Mouse (Mus musculus) forebrain, embryonic 14.5 days (tissue): ENCODE results near the gene Hoxd3. TPM values are rescaled to one million over a fixed set of nuclear protein-coding genes. Genes with fewer than 3 reads are reported as not detected.
A peak's percentile ranks its signal among the peaks of the same experiment; 100 is the strongest.

ENCODE experiments used
- ATAC-seq: fragments of 200-750 bp; cut with Nextera tagmentation; 2 replicates; pipeline ENCODE4 v1.8.0; 2017; ENCODE audit warnings: mild to moderate bottlenecking, moderate library complexity
- DNase-seq: peaks from one replicate; pipeline ENCODE4 v3.0.0-alpha.2; 2015; ENCODE audit warnings: low spot score
- H3K27ac ChIP-seq: fragments of 300-500 bp; sonication (generic); 2 replicates; pipeline ENCODE4 v1.5.1; 2014; ENCODE audit warnings: low read depth, mild to moderate bottlenecking, control low read depth, low read length, moderate library complexity
- H3K27me3 ChIP-seq: fragments of 300-500 bp; sonication (generic); replicated peaks from 2 replicates; pipeline ENCODE4 v1.6.1; 2014; ENCODE audit warnings: low read length, control low read depth, mixed read lengths; ENCODE audit not compliant: control insufficient read depth, insufficient read depth
- H3K36me3 ChIP-seq: fragments of 300-500 bp; sonication (generic); 2 replicates; pipeline ENCODE4 v1.6.1; 2014; ENCODE audit warnings: low read length, control low read depth; ENCODE audit not compliant: control insufficient read depth, insufficient read depth
- H3K4me1 ChIP-seq: fragments of 300-500 bp; sonication (generic); 2 replicates; pipeline ENCODE4 v1.6.1; 2014; ENCODE audit warnings: antibody characterized with exemption, low read length, control low read depth; ENCODE audit not compliant: control insufficient read depth, insufficient read depth
- H3K4me2 ChIP-seq: fragments of 300-500 bp; sonication (generic); 2 replicates; pipeline ENCODE4 v1.6.1; 2014; ENCODE audit warnings: mild to moderate bottlenecking, control low read depth, low read length
- H3K4me3 ChIP-seq: fragments of 300-500 bp; sonication (generic); 2 replicates; pipeline ENCODE4 v1.5.1; 2014; ENCODE audit warnings: low read depth, low read length, control low read depth
- H3K9ac ChIP-seq: fragments of 300-500 bp; sonication (generic); 2 replicates; pipeline ENCODE4 v1.6.1; 2014; ENCODE audit warnings: mild to moderate bottlenecking, low read length, control low read depth, moderate library complexity
- H3K9me3 ChIP-seq: fragments of 300-500 bp; sonication (generic); replicated peaks from 2 replicates; pipeline ENCODE4 v1.6.1; 2016; ENCODE audit warnings: low read length, control low read depth, mixed read lengths; ENCODE audit not compliant: control insufficient read depth
- WGBS: fragments of 180-500 bp; shearing (Covaris S2); extraction: QIAGEN DNeasy Blood & Tissue Kit; methylation state at CpG from one replicate; pipeline ENCODE4 v1.1.7; 2014; 5-methylcytosine and 5-hydroxymethylcytosine counted together
- polyA plus RNA-seq: library from polyadenylated mRNA; unstranded; fragments of >200 nt; fragmentation: Nextera tagmentation; extraction: Ambion mirVana; gene quantifications from 2 replicates; pipeline ENCODE4 v1.2.1, GENCODE M21; 2014

The Hoxd3 gene
- polyA plus RNA-seq, 1 experiment from 2014 or later: not detected

DNA sequence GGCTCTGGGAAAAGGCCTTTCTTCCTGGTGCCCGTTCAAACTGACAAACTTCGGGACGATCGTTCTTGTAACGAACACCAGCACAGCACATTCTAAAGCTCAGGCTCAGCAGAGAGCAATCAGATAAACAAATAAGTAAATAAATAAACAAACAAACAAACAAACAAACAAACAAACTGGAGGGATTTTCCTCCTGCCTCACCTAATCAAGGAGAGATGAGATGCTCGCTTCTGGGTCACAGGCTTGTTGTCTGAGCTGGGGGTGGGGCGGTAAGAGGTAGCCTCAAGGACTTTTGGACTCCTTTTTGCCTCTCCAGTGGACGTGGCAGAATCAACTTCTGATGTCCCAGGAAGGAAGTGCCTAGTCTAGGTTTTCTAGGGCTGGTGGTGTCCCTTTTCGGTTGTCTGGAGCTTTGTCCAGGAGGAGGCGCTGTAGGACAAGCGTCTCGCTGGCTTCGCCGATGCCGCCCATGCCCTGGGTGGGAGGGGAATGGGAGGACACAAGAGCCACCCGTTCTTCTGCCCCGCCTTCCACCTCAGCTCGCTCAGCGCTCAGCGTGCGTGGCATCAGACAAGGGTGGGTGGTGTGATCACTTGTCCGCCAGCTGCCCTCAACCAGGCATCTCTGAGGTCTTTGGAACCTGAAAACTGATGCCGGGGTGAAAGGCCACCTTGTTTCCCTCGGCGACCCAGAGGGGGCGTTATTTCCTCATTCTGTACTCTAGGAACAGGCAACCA is 3.9 kb downstream of the Hoxd3 start:
- Histone ChIP-seq H3K9ac (no peak overlapping the region), H3K9me3 (no peaks in the 10 kb centered on the region), H3K36me3 (no peaks in the 10 kb centered on the region), H3K27ac (no peak overlapping the region), H3K4me2 (peak overlapping the region; percentile 34; the same call in 1 of the 2 replicates), H3K4me3 (no peak overlapping the region), H3K27me3 (peaks cover 97% of the 10 kb centered on the region), H3K4me1 (no peaks in the 10 kb centered on the region)
- peak; percentile 69 for ATAC-seq
- peak; percentile 90 for DNase-seq
- 3% methylated on average over 26 of the region's 26 CpGs for WGBS

DNA sequence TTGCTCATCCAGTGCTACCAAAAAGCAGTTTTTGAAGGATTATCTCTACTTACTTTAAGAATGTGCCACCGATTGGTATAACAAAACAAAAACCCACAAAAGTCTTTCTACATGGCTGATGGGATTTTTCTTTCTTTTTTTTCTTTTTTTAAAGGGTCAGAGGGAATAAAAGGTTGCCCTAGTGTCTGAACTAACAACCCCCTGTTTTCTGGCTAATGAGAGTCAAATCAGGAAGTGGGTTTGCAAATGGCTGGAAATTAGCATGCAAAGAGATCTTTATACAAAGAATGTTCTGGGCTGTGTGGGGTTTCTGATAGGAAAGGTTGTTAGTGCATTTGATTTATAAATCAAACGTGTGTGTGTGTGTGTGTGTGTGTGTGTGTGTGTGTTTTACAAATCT is 8.7 kb downstream of the Hoxd3 start:
- no peaks in the 10 kb centered on the region for H3K4me1 ChIP-seq
- WGBS: 6% methylated on average over 2 of the region's 2 CpGs
- no peaks in the 10 kb centered on the region for H3K36me3 ChIP-seq
- peaks cover 99% of the 10 kb centered on the region for H3K27me3 ChIP-seq
- no peak overlapping the region for H3K4me2 ChIP-seq
- no peak overlapping the region for H3K27ac ChIP-seq
- no peaks in the 10 kb centered on the region for H3K9me3 ChIP-seq
- H3K4me3 ChIP-seq: no peak overlapping the region
- DNase-seq (no peak), ATAC-seq (no peak)
- H3K9ac ChIP-seq: no peak overlapping the region

DNA sequence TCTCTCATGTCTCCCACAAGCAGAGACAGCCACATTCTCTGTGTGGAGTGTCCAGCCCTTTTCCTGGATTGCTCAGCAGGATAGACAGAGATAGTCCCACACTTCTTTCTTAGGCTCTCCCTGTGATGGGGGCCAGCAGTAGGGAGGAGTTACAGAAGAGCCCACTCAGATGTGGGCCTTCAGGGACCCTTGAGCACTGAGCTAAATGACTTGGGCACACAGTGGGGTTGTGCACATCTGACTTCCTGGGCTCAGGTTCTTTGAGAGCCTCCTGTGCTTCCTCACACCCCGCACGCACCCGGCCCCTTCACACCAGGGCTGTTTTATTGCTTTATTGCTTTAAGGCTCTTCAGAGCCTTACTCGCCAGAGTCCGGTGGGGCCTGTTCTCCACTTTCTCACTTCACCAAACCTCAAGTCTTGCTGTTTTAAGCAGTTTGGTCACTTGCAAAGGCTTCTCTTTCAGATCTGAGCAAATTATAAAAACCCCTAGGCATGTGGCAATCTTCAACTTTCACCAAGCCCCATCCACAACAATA is 9.3 kb downstream of the Hoxd3 start:
- WGBS: 3% methylated on average over 5 of the region's 5 CpGs
- Histone ChIP-seq H3K27me3 (peaks cover 99% of the 10 kb centered on the region), H3K9ac (no peak overlapping the region)

DNA sequence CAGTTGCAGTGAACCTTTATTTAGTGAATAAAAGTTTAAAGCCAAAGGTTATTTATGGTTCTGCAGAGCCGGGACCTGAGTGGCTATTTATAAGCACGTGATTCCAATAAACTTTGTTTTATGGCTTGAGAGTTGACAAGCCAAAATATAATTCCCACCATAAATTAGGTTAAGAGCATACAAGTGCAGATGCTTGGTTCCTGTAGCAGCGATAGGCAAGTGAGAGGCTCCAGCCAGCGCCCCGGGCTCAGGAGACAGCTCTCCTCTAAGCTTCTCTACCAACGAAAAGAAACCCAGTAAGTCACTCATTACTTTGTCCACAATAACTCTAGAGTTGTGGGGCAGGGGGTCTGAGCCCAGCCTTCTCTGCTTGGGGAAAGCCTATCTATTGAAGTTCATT is 10.2 kb downstream of the Hoxd3 start:
- ATAC-seq: no peak
- Histone ChIP-seq H3K27me3 (peaks cover 99% of the 10 kb centered on the region), H3K27ac (no peak overlapping the region), H3K4me1 (no peaks in the 10 kb centered on the region), H3K4me2 (no peak overlapping the region), H3K4me3 (no peak overlapping the region), H3K9ac (no peak overlapping the region), H3K9me3 (no peaks in the 10 kb centered on the region), H3K36me3 (no peaks in the 10 kb centered on the region)
- WGBS: 3% methylated on average over 6 of the region's 6 CpGs
- no peak for DNase-seq

More for the DNA sequence above, 9.3 kb downstream of the Hoxd3 start:
- ATAC-seq: no peak
- DNase-seq: no peak
- Histone ChIP-seq H3K9me3 (no peaks in the 10 kb centered on the region), H3K4me3 (no peak overlapping the region), H3K4me2 (no peak overlapping the region), H3K27ac (no peak overlapping the region), H3K36me3 (no peaks in the 10 kb centered on the region), H3K4me1 (no peaks in the 10 kb centered on the region)

DNA sequence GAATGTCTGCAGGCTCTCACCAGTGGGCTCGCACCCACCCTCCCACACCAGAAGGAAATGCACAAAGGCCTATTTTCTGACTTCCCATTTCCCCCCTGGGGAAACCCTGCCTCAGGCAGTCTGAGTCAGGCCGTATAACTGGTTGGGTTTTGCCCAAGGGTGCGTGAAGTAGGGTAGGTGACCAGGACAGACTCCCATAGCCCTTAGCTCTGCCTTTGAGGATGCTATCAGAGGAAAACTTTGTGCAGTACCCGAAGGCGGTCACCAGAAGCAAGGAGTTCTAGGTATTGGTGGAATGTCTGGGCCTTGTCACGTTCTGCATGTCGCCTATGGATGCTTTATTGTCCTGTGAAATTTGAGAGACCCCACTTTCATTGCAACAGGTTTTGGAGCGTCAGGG is 11.2 kb downstream of the Hoxd3 start:
- DNase-seq (no peak), ATAC-seq (no peak)
- no peak overlapping the region for H3K4me3 ChIP-seq
- H3K4me1 ChIP-seq: no peaks in the 10 kb centered on the region
- H3K36me3 ChIP-seq: no peaks in the 10 kb centered on the region
- WGBS: 1% methylated on average over 8 of the region's 8 CpGs
- H3K27me3 ChIP-seq: peaks cover 99% of the 10 kb centered on the region
- no peak overlapping the region for H3K9ac ChIP-seq
- no peak overlapping the region for H3K27ac ChIP-seq
- no peaks in the 10 kb centered on the region for H3K9me3 ChIP-seq
- no peak overlapping the region for H3K4me2 ChIP-seq

DNA sequence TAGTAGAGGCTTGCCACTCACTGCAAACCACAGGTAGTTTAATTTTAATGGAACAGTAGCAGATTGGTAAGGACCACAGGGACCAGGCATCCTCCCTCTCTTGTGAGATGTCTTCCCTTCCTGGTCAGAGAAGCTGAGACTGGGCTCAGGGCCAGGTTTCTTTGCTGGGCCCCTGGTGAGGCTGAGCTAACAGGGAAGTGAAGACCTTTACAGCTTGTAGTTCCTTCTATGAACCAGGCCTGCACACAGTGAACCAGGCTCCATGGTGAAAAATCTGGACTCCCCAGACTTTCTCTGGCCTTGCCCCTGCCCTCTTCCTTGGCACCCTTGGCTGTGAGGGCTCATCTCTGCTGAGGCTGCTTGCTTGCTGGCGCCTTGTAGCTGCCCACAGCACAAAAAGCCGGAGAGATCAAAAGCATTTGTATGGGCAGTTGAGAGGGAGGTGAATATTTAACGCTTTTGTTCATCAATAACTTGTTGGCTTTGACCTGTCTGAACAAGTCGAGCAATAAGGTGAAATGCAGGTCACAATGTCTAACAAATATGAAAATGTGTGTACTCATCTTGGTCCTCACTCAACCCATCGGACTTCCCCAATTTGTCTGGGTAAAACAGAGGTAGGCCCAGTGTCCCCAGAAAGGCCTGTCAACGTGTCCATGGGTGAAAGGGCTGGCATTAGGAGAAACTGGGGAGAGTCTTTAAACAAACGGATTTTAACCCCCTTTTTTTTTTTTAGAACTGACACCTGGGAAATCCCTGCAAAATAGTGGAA is 12.7 kb downstream of the Hoxd3 start:
- DNase-seq: no peak
- H3K4me2 ChIP-seq: no peak overlapping the region
- no peak overlapping the region for H3K27ac ChIP-seq
- H3K4me3 ChIP-seq: no peak overlapping the region
- H3K9ac ChIP-seq: no peak overlapping the region
- WGBS: 4% methylated on average over 7 of the region's 7 CpGs
- peaks cover 100% of the 10 kb centered on the region for H3K27me3 ChIP-seq
- H3K36me3 ChIP-seq: no peaks in the 10 kb centered on the region
- no peaks in the 10 kb centered on the region for H3K4me1 ChIP-seq
- ATAC-seq: no peak
- no peaks in the 10 kb centered on the region for H3K9me3 ChIP-seq

DNA sequence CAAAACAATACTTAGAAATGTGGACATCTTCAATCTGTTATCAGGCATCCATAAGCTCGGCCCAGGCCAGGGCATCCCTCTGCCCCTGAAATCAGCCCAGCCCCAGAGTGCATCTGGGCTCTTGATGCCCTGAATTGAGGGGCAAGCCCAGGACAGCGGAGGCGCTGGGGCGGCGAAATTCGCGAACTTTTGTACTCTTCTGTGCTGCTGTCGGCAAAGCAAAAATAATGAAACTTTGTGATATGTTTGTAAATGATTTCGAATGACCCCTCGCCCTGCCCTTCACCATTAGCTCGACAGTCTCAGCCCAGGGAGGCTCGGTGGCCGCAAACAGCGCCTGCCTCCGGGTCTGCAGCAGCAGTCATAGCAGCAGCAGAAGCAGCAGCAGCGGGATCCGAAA is 13.4 kb downstream of the Hoxd3 start:
- Histone ChIP-seq H3K9me3 (no peaks in the 10 kb centered on the region), H3K27me3 (peaks cover 99% of the 10 kb centered on the region), H3K36me3 (no peaks in the 10 kb centered on the region), H3K9ac (no peak overlapping the region), H3K4me2 (no peak overlapping the region), H3K27ac (no peak overlapping the region), H3K4me1 (no peaks in the 10 kb centered on the region), H3K4me3 (no peak overlapping the region)
- ATAC-seq (no peak), DNase-seq (no peak)
- WGBS: 1% methylated on average over 17 of the region's 17 CpGs

DNA sequence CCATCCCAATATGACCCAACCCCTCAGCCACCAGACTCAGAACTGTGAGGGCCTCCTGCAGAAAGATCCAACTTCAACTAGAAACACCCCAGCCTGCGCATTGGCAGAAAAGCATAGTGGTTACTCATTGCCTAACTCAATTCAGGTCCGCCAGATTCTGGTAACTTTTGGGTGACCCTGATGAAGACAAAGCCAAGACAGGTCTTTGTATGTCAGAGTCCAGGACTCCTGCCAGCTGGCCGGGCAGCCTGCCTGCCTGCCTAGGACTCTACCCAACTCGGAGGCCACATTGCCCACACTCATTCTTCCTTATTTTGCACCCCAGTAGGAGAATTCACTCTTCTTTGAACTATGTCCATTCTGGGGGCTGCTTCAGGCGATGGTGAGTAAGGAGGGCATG is 14.8 kb downstream of the Hoxd3 start, which contains the start of gene Gm28230:
Gm28230 (plus strand) TSS at position 178 of the 400 bp plus-strand sequence.
- H3K27me3 ChIP-seq: peaks cover 99% of the 10 kb centered on the region
- no peaks in the 10 kb centered on the region for H3K4me1 ChIP-seq
- no peak within 1 kb of the TSS for H3K27ac ChIP-seq
- no peaks in the 10 kb centered on the region for H3K9me3 ChIP-seq
- no peaks in the 10 kb centered on the region for H3K36me3 ChIP-seq
- ATAC-seq (no peak), DNase-seq (no peak)
- 3% methylated on average over 5 of the region's 5 CpGs for WGBS
- H3K9ac ChIP-seq: no peak within 1 kb of the TSS
- 0 out of 2 replicates have a peak within 1 kb of the TSS, but pooled peaks have one; percentile 20 for H3K4me2 ChIP-seq
- H3K4me3 ChIP-seq: no peak within 1 kb of the TSS
